Mouse (Mus musculus) WW6 (cell line): ENCODE data around the gene Abhd10.

ENCODE experiments used
- DNase-seq: peaks from one replicate; pipeline ENCODE4 v3.0.0-alpha.2; 2013; ENCODE audit warnings: low read depth, low spot score

Abhd10 gene

DNA sequence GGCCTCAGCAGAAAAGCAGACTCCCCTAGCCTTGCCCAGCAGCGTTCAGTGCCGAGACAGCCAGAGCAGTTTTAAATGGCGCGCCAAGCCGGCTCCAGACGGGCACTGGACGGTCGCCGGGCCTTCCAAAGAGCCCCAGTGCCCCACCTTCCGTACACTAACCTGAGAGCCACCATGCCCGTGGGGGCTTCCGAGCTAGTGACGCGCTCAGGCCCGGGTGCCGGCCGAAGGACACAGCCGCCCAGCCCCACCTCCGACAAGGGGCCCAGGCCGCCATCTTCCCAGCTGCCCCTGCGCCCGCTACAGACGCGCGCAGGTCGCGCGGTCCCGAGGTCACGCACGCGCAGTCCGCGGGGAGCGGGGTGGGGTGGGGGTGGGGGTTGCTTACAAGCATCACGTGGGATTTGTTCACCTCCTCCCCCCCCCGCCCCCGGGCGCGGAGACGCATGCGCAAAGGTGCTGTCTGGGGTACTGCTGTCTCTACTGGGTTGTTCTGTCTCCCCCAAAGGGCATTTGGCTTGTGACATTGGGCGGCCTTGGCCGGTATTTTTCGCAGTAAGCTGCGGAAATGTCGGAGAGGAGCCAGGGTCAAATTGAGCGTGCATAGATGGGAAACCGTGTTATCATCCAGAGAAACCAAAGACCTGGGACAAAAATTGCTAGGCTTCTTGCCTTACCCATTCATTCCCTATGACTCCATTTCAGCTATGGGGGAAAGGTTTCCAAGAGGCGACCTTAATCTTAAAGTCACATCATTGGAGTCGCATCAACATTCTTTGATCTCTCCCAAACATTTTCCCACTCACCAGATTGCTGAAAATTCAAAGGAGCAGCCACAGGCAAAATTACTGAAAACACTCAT lies at the start of gene Abhd10:
TSS of gene Abhd10 (minus strand) at position 341 of the 862 bp plus-strand sequence.
- peak; percentile 76 for DNase-seq

DNA sequence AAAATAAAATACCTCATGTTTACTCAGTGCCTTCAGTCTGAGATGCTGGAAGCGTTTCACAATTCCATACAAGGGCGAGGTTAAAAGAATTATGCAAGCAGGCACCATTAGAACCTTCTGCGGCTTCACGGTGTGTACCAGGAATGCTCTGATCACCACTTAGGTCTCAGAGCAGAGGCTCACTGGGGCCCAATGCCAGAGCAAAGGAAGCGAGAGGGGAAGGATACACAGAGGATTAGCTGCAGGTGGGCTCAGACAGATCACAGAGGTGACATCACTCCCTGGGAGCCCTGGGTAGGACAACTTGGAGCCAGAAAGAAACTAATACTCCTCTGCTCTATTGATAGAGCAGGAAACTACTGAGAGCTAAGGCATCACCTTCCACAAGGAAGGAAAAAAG lies 48.5 kb upstream of the Abhd10 start:
- DNase-seq = no peak

DNA sequence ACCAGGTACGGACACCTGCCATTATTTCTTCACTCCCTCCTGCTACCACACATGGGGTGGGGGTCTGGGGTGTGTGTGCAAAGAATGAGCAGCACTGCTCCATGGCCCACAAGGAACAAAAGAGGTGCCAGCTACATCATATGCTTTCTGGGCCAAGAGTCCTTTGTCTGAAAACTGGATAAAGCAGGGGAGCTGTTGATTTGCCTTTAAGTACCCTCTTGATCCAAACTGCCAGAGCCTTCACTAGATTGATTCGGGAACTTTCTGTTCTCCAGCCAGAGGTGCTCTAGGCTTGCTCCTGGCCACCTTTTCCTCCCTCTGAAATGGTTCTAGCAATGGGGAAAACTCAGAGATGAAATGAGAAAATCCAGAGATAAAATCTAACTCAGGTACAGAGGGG lies 46.6 kb upstream of the Abhd10 start:
- DNase-seq = no peak

DNA sequence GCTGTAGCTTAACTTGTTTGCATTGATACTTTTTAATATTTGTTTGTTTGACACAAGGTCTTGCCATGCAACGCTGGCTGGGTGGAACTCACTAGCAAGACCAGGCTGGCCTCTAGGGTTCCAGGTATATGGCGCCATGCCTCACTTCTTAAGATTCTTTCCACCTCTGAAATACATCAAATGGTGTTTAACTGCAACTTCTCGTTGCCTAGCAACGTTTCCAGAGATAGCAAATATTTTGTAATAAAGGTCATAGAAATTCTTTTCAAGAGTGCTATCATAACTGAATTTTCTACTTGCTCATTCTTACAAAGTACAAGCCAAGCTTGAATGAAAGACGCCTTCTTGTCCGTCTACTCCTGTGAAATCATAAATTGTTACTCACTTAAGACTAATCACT lies 44.9 kb upstream of the Abhd10 start:
- no peak for DNase-seq

DNA sequence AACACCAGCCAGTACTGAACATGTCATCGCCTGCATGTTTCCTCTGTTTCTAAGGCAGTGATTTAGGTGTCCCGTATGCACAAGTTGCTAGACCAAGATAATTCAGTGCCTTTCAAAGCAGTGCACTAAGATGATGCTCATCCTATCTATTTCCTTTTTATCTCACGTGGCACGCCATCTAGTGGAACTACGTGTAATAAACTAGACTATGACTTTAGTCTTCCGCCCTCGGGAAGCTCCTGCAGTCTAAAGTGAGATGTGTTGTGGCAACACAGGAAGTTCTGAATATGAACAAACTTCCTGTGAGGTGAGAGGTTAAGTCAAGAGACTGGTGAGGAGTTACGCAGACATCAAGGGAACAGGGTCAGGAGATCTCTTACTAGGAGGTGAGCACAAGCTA lies 43.9 kb upstream of the Abhd10 start:
- peak; percentile 16 for DNase-seq

DNA sequence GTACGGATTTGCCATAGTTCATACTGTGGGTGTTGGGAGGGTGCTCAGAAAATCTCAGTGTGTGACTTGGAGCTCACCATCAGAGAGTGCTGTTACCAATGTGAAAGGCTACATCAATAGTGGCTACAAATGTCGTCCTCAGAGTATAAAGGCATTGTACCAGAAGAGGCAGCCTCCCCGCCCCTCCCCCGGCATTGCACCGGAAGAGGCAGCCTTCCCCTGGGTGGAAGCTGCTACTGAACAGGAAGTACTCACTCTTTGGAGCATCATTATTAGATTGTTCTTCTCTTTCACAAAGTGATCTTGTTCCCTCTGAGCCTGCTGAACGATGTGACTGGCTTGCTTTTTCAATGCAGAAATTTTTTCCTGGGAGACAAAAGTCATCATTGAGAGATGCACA lies 37.2 kb upstream of the Abhd10 start:
- DNase-seq = no peak

DNA sequence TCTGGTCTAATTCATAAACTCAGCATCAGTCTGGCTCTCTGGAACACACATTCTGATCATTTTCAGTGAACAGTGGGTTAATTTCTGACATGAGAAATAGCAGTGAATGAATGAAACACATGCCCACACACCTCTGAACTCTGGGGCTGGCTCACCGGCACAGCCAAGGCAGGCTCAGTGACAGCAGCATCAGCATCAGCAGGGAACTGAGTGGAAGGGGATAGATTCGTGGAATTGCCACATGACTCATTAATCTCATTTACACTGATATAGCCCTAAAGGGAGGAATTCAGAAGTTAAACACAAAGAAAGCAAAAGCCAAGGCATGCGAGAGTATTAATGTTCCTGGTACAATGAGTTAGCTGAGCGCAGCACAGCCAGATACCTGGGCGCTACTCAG lies 32.1 kb upstream of the Abhd10 start:
- no peak for DNase-seq

DNA sequence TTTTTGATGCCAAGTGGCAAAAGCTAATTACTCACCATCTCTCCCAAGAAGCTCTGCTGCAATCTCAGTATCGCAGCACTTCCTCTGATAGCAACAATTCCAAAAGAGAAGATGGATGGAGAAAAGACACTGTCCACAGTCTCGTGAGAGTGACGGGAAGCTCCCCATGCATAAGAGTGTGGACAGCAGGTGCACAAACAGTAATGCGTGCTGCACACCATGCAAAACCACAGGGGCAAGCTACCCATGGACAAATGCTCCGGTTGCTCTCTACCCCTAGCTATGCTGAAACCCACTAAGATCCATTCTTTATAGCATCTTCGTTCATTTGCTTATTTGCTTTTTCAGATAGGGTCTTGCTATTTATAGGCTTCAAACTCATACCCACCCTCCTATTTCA lies 28.2 kb upstream of the Abhd10 start:
- no peak for DNase-seq

DNA sequence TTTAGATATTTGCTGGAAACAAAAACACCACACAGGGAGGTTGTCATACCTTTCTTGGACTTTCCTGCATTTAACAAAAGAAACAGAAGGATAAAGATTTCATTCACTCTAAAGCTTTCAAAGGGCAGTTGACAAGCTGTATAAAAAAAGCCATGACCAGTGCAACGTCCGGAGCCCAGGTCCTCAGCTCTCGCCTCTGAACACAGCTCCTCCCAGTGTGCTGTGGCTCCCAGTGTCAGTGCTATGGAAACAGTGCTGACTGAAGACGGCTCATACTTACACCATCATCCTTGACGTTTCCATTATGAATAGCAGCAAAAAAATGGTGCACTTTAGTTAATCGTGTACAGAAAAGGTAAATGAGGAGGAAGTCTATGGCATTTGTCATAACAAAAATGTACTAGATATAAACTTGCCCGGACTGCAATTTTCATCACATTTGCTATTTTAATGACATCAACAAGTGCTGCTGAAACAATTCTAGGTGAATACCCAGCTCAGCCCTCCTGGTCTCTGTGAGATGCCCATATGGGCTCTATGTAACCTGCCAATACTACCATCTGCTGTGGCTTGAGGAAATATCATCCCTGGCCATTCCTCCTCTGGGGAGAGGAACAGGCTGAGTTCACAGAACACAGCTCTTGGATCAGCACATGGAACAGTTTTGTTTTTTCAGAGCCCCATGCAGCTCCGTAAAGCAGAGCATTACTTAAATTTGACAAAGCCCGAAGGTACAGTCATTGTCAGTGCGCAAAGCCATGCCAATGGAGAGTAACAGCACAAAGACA lies 25.3 kb upstream of the Abhd10 start:
- no peak for DNase-seq

DNA sequence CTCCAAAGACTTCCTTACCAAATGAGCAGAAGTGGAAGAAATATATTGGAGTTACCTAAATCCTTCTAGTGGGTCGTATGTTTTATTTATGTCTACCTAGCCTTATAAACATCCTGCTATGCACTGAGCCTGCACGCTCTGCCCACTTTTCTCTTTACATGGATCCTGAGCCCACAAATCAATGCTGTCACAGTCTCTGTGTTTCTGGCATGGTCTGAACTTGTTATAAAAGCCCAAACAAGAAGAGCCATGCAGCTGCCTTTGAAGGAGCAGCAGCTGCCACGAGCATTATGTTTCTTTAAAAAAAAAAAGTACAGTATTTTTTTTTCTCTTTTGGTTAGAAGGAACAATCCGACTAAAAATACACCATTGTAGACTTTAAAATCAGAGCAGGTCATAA lies 24.7 kb upstream of the Abhd10 start:
- DNase-seq = no peak

DNA sequence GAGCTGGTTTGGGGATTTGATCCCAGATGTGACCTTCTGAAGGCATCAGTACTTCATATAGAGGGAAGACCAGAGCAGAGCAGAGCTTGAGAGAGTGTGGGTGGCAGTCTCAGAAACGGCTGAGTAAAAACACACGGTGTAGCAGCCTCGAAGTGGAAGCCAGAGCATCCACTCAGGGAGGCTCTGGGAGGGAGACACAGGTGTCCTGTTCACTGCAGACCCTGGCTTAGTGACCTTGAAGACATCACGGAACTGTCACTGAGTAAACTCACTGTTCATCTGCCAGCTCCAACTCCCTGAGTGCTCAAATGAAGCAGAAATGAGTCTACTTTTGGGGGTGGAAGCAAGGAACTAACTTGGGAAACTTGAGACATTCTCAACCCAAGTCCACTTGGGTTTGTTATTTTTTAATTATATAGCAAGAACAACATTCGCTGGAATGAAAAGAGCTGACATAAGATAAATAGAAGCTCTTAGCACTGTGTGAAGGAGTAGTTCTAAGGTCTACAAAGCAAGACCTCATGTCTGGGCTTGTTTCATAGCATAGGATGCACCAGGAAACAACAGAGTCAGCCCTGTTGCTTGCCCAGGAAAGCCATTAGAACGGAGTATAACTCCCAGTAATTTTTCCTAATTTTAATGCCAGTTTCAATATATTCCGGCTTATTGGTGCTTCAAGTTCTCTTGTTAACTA lies 23.2 kb upstream of the Abhd10 start:
- no peak for DNase-seq

DNA sequence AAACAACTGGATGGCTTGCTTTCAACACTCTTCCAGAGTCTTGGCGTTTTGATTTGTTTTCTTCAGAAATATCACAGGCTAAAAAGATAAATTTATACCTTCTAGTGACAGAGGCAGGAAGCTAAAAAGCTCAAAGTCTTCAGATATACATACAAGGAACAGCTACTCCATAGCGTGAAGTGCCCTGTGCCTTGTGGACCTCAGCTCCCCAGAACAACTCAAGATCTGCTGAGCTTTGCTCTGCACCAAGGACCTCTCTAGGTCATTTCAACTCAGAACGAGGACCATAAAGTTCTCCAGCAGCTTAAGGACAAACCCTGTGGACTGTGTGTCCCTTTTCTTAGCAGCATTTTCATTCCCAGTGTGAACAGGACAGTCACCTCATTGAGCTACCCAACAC lies 22.3 kb upstream of the Abhd10 start:
- no peak for DNase-seq

DNA sequence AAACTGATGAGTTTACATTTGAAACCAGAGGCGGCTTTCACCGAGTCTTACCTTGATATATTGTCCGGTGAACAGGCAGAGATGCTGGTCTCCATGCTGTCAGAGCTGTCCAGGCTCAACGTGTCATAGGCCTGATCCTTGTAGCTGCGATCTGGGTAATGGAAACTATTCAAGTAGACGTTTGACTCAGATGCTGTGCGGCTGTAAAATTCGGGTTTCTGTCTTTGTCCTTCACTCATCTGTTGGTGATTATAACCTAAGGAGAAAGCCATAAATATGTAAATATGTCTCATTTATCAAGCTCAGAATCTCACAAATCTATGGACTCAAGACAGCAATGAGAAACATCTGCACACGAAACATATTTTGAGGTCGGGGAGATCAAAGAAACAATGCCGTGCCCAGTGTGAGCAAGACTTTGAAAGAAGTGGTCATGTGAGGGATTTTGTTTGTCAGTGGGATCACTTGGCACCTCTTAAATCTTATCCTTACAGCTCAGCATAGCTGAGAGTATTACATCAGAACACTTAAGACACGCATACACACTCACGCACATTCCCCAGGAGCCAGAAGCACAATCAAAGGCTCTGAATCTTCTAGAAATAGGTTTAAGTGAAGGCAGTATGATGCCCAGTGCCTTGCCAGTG lies 20.2 kb upstream of the Abhd10 start:
- DNase-seq = no peak

DNA sequence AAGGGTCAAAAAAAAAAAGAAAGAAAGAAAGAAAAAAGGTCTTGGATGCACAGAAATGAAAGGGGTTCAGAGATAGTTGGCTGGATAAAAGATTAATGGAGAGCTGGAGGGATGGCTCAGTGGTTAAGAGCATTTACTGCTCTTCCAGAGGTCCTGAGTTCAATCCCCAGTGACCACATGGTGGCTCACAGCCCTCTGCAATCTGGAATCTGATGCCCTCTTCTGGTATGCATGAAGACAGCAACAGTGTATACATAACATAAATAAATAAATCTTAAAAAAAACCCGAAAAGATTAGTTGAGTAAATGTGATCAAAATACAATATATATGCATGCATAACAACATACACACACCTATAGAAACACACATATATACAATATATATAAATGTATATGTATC lies 18.7 kb upstream of the Abhd10 start:
- no peak for DNase-seq

DNA sequence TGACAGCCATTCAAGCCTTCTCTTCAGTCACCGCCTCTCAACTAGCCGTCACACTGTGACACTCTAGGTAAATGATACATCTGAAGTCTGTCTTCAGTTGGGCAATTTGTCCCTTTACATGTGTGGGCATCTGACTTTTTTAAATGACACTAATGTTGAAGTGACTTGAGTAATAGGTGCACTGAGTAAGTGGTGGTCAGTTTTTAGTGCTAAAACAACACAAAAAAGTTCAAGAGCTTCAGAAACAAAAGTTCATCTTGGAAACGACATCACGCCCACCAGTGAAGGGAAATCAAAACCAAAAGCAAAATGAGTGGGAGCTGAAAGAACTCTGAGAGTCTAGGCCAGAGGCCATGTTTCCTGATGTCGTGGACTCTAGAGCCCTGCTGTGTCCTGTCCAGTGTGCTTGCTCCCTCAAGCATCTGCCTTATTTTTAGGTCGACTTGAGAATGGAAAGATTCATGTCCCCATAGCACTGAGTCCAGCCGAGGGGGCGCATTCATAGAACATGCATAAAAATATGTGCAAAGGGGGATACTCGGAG lies 16.0 kb upstream of the Abhd10 start:
- DNase-seq = no peak

DNA sequence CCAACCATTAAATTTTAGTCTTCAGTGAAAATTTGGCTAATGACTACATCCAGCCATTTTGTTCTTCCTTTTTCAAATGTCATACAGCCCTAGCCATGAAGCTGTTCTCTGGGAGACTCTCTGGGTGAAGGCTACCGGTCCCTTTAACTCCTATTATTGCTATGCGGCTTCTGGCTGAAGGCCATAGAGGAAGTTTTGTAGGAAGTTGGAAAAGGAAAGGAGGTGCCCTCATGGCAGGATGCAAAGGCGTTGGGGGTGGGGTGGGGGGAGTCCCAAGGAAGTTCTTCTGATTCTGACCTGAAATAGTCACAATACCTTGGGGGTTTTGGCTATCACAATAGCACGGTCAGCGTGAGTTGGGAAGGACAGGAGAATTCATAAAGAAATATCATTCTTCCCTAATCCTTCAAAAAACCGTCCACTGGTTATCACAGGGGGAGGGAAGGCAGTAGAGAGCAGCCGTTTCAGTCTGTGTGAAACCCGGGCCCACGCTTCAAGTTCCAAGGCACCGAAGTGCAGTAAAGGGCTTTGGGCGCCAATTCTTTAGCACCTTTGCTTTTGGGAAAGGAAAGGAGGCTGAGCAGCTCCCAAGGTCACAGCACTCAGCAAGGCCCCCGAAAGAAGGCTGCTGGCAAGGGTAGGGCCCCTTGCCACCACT lies 14.8 kb upstream of the Abhd10 start:
- DNase-seq = no peak

DNA sequence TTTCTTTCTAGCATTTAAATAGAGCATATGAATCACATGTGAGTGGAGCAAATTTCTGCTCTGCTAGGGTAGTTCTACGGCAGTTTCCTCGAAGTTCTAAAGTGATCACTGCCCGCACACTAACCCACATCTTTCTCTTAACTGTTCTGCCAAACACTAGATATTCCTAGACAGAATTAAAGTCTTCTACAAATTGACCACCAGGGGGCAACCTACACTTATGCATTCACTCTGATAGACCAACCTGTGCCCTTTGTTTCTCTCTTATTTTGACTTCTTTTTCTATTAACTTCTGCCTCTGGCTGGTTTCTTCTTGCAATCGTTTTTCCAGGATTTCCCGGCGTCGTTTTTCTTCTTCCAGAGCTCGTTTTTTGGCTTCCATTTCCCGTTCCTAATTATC lies 14.1 kb upstream of the Abhd10 start:
- no peak for DNase-seq

DNA sequence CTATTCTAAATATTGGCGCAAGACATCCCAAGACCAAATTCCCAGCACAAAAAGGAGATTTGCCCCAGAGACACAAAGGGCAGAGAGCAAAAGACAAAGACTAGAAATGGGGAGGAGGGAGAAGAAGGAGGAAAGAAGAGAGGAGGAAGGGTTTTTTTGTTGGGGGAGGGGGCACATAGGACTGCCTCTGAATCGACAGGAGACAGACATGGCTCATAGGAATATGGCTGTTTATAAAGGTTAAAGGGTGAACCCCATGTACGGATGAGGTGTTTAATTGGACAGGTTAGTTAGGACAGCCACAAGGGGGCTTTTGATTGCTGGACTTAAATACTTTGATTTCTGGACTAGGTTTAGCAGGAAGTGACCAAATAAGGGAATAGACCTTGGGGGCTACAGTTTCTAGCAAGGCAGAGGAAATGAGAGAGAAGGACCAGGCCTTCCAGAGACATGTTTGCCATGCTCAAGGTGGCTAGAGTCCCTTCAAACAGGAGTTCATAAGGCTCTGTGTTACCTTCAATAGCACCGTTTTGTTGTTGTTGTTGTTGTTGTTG lies 913 bp upstream of the Abhd10 start:
- no peak for DNase-seq

DNA sequence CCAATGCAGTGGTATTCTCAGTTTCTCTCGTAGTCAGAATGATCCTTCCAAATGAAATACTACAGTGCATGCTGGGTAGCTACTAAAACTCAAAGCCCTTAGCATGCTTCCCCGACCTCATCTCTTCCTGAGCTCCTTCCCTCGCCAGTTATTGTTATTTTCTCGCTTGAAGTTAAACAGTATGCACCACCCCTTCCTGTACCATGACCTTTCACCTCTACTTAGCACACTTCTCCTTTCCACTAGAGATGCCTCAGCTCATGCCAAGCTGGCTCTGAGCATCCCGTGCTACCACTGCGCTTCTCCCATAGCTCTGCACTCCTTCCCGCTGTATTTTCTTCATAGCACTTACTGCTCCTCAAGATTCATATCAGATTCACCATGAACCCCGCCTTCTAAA lies 4.9 kb downstream of the Abhd10 start:
- no peak for DNase-seq

DNA sequence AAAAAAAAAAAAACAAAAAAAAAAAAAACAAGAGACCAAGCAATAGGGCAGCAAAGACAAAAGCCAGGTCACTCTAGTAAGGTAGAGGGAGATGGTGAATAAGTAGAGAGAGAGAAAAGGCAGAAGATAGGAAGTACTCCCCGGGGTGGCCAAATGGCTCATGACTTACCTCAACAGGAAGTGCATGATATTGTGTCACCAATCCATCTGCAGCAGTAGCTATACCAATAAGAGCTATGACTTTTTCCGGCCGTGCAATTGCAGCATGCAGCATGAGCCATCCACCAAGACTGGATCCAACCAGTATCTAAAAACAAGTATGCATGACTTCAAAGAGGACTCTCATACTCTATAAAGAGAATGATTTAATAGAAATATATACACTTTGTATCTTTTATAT lies 6.0 kb downstream of the Abhd10 start:
- DNase-seq = no peak

DNA sequence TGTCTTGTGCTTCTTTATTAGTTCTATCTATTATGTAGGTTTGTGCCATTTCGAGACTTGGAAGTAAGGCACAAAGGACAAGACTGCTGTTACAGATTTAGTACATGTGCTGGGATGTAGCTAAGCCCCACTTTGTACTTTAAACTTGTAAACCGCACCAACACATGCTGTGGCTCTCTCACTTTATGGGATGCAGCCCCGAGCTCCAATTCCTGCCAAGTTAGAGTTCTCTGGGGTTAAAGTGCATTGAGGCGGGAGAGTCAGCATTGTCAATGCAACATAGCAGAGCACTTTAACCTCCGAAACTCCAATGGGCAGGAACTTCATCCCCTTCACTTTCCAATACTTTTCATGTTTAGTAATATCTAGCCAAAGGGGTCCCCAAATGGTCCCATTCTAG lies 13.6 kb downstream of the Abhd10 start:
- DNase-seq = no peak
